ENCODE assay signal across 8 mouse cellular contexts in the genomic region with DNA sequence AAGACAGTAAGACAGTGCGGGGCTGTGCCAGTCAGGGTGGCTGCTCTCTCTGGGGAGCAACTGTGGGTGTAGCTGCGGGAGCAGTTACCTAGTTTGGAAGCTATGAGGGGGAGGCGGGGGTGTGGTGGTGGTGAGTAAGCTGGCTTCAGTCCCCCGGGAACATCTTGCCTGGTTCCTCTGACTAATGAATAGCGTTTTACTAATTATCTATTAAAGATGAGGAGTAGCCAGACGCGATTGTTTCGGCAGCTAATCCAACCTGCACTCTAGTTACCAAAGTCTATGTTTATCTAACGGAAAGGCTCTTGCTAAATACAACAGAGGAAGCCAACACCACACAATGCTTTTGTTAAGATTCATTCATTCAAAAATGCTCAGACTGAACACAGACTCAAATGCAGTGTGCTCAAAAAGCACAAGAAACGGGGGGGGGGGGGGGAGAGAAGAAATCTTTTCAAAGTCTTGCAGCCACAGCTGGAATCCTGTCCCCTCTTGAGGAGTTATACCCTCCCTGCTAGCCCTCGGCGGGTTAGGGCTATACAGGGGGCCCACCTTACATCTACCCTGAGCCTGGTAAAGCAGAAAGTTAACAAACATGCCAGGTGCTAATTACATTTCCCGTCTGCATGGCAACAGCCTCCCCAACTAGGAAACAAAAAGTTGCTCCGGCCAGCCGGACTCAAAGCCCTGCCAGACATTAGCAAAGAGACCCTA. TPM values are rescaled to one million over a fixed set of nuclear protein-coding genes. Genes with fewer than 3 reads are reported as not detected.
A peak's percentile ranks its signal among the peaks of the same experiment; 100 is the strongest.
DNase-seq lines count a peak whose midpoint lies in the region; ATAC-seq and TF ChIP-seq lines count a peak whose summit lies in the region.

No protein-coding gene starts in this region.

- peaks cover 8% of the 10 kb centered on the region; the same call in 1 of the 2 replicates for H3K36me3 ChIP-seq in kidney, postnatal 0 days (ENCODE audit: insufficient read depth, low read length)
- H3K36me3 ChIP-seq in E14TG2a.4 (ENCODE audit: insufficient read depth, low read length) = peaks cover 37% of the 10 kb centered on the region
- peaks cover 22% of the 10 kb centered on the region for H3K36me3 ChIP-seq in embryonic facial prominence, embryonic 12.5 days
- H3K36me3 ChIP-seq in midbrain, postnatal 0 days (ENCODE audit: insufficient read depth, low read length) = peaks cover 6% of the 10 kb centered on the region

- H3K27ac ChIP-seq in kidney, postnatal 0 days = no peak overlapping the region
- peak overlapping the region; percentile 69; the same call in 1 of the 2 replicates for H3K27ac ChIP-seq in embryonic facial prominence, embryonic 12.5 days
- 0 out of 2 replicates have a peak overlapping the region, but pooled peaks have one; percentile 62 for H3K27ac ChIP-seq in midbrain, postnatal 0 days (ENCODE audit: low read depth, low read length)

- no peaks in the 10 kb centered on the region for H3K27me3 ChIP-seq in kidney, postnatal 0 days (ENCODE audit: insufficient read depth, low read length)
- peaks cover 8% of the 10 kb centered on the region for H3K27me3 ChIP-seq in E14TG2a.4 (ENCODE audit: insufficient read depth, low read length)
- no peaks in the 10 kb centered on the region for H3K27me3 ChIP-seq in embryonic facial prominence, embryonic 12.5 days
- no peaks in the 10 kb centered on the region for H3K27me3 ChIP-seq in midbrain, postnatal 0 days (ENCODE audit: insufficient read depth, low read length)

- peak overlapping the region; percentile 100 for H3K4me2 ChIP-seq in kidney, postnatal 0 days (ENCODE audit: low read length)
- H3K4me2 ChIP-seq in embryonic facial prominence, embryonic 12.5 days (replicated peaks) = peak overlapping the region; percentile 91
- H3K4me2 ChIP-seq in midbrain, postnatal 0 days (ENCODE audit: low read depth, low read length, poor library complexity, severe bottlenecking) = peak overlapping the region; percentile 99

- H3K4me3 ChIP-seq in kidney, postnatal 0 days (replicated peaks; ENCODE audit: low read depth, low read length) = peak overlapping the region; percentile 83
- H3K4me3 ChIP-seq in E14TG2a.4 (replicated peaks; ENCODE audit: low read length) = peak overlapping the region; percentile 93
- H3K4me3 ChIP-seq in embryonic facial prominence, embryonic 12.5 days = peak overlapping the region; percentile 81
- peak overlapping the region; percentile 90 for H3K4me3 ChIP-seq in midbrain, postnatal 0 days (ENCODE audit: low read depth, low read length)

- peak overlapping the region; percentile 79 for H3K9ac ChIP-seq in kidney, postnatal 0 days (ENCODE audit: low read depth, low read length)
- peak overlapping the region; percentile 73 for H3K9ac ChIP-seq in embryonic facial prominence, embryonic 12.5 days
- H3K9ac ChIP-seq in midbrain, postnatal 0 days (replicated peaks; ENCODE audit: low read length, poor library complexity, severe bottlenecking) = peak overlapping the region; percentile 76

- H3K9me3 ChIP-seq in kidney, postnatal 0 days (replicated peaks; ENCODE audit: low read length) = no peaks in the 10 kb centered on the region; the same call in 1 of the 2 replicates
- H3K9me3 ChIP-seq in E14TG2a.4 (ENCODE audit: low read length) = no peaks in the 10 kb centered on the region
- H3K9me3 ChIP-seq in embryonic facial prominence, embryonic 12.5 days = no peaks in the 10 kb centered on the region
- H3K9me3 ChIP-seq in midbrain, postnatal 0 days (ENCODE audit: low read length) = no peaks in the 10 kb centered on the region

- no peaks in the 10 kb centered on the region for H3K4me1 ChIP-seq in kidney, postnatal 0 days (replicated peaks; ENCODE audit: insufficient read depth, low read length)
- peaks cover 33% of the 10 kb centered on the region for H3K4me1 ChIP-seq in E14TG2a.4 (replicated peaks; ENCODE audit: low read depth, low read length)
- peaks cover 6% of the 10 kb centered on the region; the same call in 1 of the 2 replicates for H3K4me1 ChIP-seq in embryonic facial prominence, embryonic 12.5 days
- H3K4me1 ChIP-seq in midbrain, postnatal 0 days (ENCODE audit: insufficient read depth, low read length) = peaks cover 3% of the 10 kb centered on the region

- DNase-seq in kidney, postnatal 0 days (ENCODE audit: low spot score) = no peak
- DNase-seq in kidney, postnatal 36 days = no peak
- peak; percentile 27 to 43 for DNase-seq in kidney, postnatal 4 days
- no peak for DNase-seq in midbrain, postnatal 0 days (ENCODE audit: low spot score)
- no peak for DNase-seq in adrenal gland, postnatal 25 days
- DNase-seq in c-Kit-positive CD71-positive TER-119-positive erythroid progenitor cells, embryonic 14.5 days (ENCODE audit: low spot score) = no peak

- no peak; the same call in 1 of the 2 replicates for ATAC-seq in kidney, postnatal 0 days (replicated peaks; ENCODE audit: low FRiP score, low read depth)
- ATAC-seq in embryonic facial prominence, embryonic 12.5 days (ENCODE audit: insufficient number of reproducible peaks, insufficient read depth, low FRiP score, low TSS enrichment) = no peak
- ATAC-seq in midbrain, postnatal 0 days (ENCODE audit: low FRiP score) = no peak

- no peak for TF ChIP-seq CTCF in kidney, postnatal 0 days (IDR thresholded peaks at IDR 0.05; ENCODE audit: low read depth)
- TF ChIP-seq CTCF in E14TG2a.4 (conservative IDR thresholded peaks at IDR 0.05; ENCODE audit: low read length) = no peak
- TF ChIP-seq CTCF in midbrain, postnatal 0 days (IDR thresholded peaks at IDR 0.05) = no peak

- WGBS in kidney, postnatal 0 days = 2% methylated on average over 15 of the region's 15 CpGs
- WGBS in embryonic facial prominence, embryonic 12.5 days = 7% methylated on average over 15 of the region's 15 CpGs
- WGBS in midbrain, postnatal 0 days = 3% methylated on average over 15 of the region's 15 CpGs

RNA-seq across cellular contexts. Expression of gene Dpy19l3, which starts 0.8 kb away (rescaled TPM):
- polyA plus RNA-seq in kidney, postnatal 0 days (2015; fragmentation: Nextera tagmentation; extraction: Ambion mirVana) = 21.3 and 23.9 TPM in 2 replicates
- polyA plus RNA-seq in embryonic facial prominence, embryonic 12.5 days (2016; fragmentation: Nextera tagmentation; extraction: Ambion mirVana) = 39.9 and 47.4 TPM in 2 replicates
- 26.9 and 52.7 TPM in 2 replicates for total RNA-seq in midbrain, postnatal 0 days (2014; rRNA removed)
- 33.9 and 36.9 TPM in 2 replicates for polyA plus RNA-seq in midbrain, postnatal 0 days (2015; fragmentation: Nextera tagmentation; extraction: Ambion mirVana)
- total RNA-seq in adrenal gland, postnatal 25 days (2021) = 31.5 and 60.8 TPM in 2 replicates

RNA-seq across cellular contexts. Expression of gene Zfp507, which starts 49.3 kb away (rescaled TPM):
- polyA plus RNA-seq in kidney, postnatal 0 days (2015; fragmentation: Nextera tagmentation; extraction: Ambion mirVana) = 12.2 TPM in 2 replicates
- polyA plus RNA-seq in embryonic facial prominence, embryonic 12.5 days (2016; fragmentation: Nextera tagmentation; extraction: Ambion mirVana) = 27.7 and 29.7 TPM in 2 replicates
- 20.8 and 21.2 TPM in 2 replicates for total RNA-seq in midbrain, postnatal 0 days (2014; rRNA removed)
- polyA plus RNA-seq in midbrain, postnatal 0 days (2015; fragmentation: Nextera tagmentation; extraction: Ambion mirVana) = 8.1 and 9.0 TPM in 2 replicates
- total RNA-seq in adrenal gland, postnatal 25 days (2021) = 22.8 and 38.5 TPM in 2 replicates

Comparison
In these comparisons a context has a peak if more than half of its experiments do, and no peak if none do; other contexts are left out.
1. DNase-seq: peak in kidney, postnatal 4 days (2 of 2); none in kidney, postnatal 0 days (single experiment), kidney, postnatal 36 days (0 of 2), midbrain, postnatal 0 days (single experiment), adrenal gland, postnatal 25 days (single experiment) and c-Kit-positive CD71-positive TER-119-positive erythroid progenitor cells, embryonic 14.5 days (single experiment).
2. Peak in every context shown above with its lines, with median percentiles within 50 percentile points of each other: H3K4me2 ChIP-seq, H3K4me3 ChIP-seq and H3K9ac ChIP-seq.